Mouse (Mus musculus): ENCODE data around the gene Kat8.
A peak's percentile ranks its signal among the peaks of the same experiment; 100 is the strongest.

The Kat8 gene

DNA sequence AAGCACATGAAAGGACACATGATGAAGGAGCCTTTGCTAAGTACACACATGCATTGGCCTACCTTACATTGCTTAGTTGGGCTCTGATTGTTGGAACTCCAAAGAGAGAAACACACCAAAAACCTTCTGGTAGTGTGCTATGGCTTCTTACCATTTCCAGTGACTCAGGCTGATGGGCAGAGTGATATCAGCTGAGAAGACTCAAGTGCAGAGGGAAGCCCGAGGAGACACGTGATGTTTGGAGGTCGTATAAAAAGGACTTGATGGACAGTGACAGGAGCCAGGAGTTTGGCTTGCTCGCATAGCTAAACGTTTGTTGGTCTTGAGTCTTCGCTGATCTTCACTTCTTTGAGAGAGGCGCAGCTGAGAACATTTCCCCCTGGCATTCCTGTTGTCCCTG is 14.8 kb upstream of the Kat8 start:
- no peak for DNase-seq (ENCODE audit: low spot score)

DNA sequence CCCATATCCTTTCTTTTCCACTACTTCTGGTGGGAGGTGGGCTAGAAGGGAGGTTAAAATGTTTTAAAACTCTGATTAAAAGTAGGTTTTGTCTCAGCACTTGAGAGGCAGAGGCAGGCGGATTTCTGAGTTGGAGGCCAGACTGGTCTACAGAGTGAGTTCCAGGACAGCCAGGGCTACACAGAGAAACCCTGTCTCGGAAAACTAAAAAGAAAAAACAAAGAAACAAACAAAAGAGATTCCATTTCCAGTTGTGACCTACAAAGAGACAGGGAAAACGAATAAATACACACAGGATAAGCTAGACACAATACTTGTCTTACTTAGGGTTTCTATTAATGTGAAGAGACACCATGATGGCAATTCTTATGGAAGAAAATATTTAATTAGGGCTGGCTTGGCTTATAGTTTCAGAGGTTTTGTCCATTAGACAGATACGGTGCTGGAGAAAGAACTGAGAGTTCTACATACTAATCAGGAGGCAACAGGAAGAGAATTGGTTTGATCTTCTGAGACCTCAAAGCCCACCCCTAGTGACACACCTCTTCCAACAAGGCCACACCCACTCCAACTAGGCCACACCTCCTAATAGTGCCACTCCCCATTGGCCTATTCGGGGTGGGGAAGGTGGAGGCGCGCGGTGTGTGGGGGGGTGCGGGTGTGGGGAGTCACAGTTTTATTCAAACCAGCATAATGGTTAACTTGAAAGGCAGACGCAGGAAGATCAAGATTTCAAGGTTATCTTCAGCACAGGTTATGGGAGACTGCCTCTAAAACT is 13.9 kb upstream of the Kat8 start:
- peak; percentile 75 for DNase-seq (ENCODE audit: low spot score)

DNA sequence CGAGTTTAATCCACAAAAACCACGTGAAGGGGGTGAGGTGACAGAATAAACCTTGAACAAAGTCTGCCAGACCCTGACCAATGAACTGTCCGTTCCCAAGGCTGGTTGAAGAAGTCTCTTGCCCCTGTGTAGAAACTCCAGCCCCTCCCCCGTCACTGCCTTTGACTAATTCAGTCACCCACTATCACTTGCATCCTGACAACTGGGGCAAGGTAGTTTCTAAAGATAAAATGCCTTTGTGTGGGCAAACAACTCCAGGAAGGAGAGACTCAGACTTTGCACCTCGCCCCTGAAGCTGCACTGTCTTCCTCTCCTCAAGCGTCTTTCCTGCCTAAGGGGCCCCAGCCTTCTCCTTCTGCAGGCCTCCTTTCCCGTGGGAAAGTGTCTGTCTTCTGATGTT is 12.3 kb upstream of the Kat8 start:
- DNase-seq (ENCODE audit: low spot score), result peak; percentile 90

DNA sequence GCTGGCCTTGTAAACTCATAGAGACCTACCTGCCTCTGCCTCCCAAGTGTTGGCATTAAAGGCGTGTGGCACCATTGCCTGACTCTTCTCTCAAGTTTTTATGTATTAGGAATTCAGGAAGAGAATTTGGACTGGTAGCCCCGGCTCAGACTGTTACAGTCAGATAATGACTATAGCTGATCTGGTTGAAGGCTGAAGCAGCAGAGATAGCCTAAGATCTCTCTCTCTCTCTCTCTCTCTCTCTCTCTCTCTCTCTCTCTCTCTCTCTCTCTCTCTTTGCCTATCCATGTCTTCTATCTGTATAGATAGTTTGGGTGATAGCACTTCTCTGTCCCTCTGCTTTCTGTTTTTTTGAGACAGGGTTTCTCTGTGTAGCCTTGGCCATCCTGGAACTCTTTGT is 10.5 kb upstream of the Kat8 start:
- DNase-seq (ENCODE audit: low spot score), result no peak

GRCm38 (mm10) chr7:127903971-127904796 is 8.1 kb upstream of the Kat8 start, which contains the start of gene Bckdk:
TSS of gene Bckdk (plus strand) at chr7:127904082.
- peak; percentile 85 for DNase-seq (ENCODE audit: low spot score)

DNA sequence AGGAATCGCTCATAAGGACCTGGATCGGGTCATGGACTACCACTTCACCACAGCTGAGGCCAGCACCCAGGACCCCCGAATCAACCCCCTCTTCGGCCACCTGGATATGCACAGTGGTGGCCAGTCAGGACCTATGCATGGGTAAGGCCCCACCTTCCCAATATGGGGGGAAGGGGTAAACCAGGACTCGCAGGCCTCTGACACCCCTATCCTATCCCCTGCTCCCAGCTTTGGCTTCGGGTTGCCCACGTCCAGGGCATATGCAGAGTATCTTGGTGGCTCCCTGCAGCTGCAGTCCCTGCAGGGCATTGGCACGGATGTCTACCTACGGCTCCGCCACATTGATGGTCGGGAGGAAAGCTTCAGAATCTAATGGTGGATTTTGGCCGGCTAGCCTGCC is 4.4 kb upstream of the Kat8 start:
- no peak for DNase-seq (ENCODE audit: low spot score)

- peak; percentile 22 for DNase-seq (ENCODE audit: low spot score)
Measured at GRCm38 (mm10) chr7:127908656-127909055, 3.7 kb upstream of the Kat8 start.

DNA sequence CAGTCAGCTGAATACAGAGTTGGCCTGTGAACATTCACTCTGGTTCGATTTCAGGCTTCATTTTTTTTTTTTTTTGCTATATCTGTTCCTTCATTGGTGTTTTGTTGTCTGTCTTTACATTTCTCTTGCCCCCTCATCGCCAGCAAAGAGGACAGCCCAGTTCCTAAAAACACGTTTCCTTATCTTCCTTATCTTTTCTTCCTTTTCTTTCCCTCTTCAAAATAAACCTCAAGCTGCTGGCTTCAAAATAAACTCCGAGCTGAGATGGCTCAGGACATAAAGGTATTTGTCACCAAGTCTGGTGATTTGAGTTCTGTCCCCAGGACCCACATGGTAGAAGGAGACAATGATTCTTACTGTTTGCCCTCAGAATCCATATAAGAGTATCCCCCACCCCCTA is 622 bp downstream of the Kat8 start:
- DNase-seq (ENCODE audit: low spot score), result no peak

DNA sequence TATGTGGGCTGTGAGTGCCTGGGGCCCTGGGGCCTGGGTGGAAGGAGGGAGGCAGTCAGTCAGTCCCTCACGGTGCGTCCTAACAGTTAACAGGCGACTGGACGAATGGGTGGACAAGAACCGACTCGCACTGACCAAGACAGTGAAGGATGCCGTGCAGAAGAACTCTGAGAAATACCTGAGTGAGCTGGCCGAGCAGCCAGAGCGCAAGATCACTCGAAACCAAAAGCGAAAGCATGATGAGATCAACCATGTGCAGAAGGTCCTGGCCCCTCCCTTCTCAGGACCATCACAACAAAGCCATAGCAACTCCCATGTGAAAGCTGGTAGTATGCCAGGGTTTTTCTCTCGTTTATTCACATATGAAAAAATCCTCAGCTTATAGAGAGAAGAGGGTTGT is 3.0 kb downstream of the Kat8 start:
- DNase-seq (ENCODE audit: low spot score), result no peak

DNA sequence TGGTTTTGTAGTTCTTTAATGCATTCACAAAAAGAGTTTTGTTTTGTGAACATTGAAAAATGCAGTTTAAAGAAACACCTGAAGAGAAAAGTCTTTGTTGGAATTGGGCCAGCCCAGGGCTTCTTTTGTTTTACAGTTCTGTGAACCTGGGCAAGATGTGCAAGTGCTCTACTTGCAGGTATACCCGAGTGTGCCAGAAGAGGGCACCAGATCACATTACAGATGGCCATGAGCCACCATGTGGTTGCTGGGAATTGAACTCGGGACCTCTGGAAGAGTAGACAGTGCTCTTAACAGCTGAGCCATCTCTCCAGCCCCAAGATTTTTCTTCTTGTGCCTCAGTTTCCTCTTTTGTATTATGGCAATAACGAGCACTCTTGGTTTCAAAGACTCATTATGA is 5.9 kb downstream of the Kat8 start:
- no peak for DNase-seq (ENCODE audit: low spot score)

- no peak for DNase-seq (ENCODE audit: low spot score)
Measured at GRCm38 (mm10) chr7:127919290-127919689, 7.0 kb downstream of the Kat8 start.

GRCm38 (mm10) chr7:127921516-127921915 is 9.2 kb downstream of the Kat8 start:
- DNase-seq (ENCODE audit: low spot score), result no peak

DNA sequence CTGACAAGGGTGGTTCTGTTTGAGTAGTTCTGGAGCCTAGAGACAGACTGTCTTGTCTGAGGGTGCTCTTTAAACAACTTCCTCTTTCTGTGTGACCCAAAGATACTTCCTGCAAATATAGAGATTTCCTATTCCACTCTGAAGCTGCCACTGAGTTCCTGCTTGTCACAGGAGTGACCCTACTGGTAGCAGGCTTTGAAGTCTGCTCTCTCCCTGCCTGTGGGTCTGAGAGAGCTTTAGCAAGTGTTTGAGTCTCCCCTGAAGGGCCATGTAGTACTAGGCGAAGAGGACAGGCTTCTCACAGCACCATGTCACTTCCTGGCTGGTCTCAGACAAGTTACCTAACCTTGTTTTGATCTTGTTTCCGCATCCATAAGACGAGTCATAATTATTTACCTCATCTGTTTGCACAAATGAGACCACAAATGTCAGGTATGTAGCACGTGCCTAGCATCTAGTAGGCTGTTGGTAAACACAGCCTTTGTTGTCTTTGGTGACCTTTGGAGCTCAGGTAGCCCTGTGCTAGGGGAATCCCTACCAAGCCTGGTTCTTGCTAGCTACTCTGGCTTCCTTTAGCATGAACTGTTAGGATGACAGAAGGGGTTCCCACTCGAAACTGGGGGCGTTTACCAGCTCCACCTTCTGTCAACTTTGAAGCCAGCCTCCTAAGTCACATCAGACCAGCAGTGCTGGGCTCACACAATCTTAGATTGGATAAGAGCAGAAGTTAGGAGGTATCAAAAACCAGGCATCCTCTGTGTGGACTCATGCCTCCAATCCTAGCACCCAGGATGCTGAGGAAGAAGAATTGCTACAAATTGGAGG is 10.3 kb downstream of the Kat8 start:
- DNase-seq (ENCODE audit: low spot score), result peak; percentile 45

DNA sequence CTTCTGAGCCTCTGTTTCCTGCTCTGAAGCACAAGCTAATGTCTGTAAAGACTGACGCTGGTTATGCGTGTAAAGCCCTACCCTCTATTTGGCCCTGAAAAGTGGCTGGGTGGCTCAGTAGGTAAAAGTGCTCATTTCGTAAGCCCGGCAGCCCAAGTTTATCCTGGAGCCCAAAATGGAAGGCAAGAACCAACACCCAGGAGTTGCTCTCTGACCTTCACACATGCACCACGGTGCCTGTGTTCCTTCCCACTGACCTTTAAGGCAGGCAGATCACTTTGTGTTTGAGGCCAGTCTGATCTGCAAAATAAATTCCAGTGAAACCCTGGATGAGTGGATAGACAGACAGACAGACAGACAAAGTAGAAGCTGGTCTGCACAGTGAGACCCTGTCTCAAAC is 11.4 kb downstream of the Kat8 start:
- DNase-seq (ENCODE audit: low spot score), result no peak

DNA sequence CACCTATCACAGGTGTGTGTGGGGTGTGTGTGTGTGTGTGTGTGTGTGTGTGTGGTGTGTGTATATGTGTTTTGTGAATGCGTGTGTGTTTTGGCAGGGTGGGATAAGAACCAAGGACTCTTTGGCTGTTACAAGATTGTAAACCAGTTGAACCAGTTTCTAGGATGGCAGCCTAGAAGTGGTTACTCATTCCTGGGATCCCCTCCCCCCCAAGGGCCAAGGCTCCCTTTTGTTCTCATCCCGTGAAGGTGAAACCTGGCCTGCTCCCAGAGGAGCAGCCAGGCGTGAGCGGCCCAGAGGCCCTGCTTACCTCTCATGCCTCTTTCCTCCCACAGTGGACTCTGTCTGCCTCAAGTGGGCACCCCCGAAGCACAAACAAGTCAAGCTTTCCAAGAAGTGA is 12.9 kb downstream of the Kat8 start:
- DNase-seq (ENCODE audit: low spot score), result no peak

GRCm38 (mm10) chr7:127926066-127926465 is 13.8 kb downstream of the Kat8 start:
- no peak for DNase-seq (ENCODE audit: low spot score)

- peak; percentile 85 for DNase-seq (ENCODE audit: low spot score)
Measured at GRCm38 (mm10) chr7:127926846-127927245, 14.5 kb downstream of the Kat8 start.

DNA sequence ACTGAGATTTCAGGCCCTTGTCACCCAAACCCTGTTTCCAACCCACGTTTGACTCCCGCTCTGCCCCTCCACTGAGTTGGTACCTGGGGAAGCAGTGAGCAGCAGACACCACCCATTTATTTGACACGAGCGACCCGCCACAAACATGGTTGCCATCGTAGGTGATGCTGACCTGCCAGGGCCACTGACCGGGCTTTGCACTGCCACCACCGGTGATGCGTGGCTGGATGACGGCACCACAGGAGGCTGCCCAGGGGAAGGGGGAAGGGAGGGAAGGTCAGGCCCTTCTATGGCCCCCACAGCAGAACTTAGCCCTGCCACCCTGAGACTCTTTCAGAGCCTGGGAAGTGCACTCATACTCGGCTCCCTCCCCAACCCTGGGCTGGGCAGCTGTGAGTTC is 15.4 kb downstream of the Kat8 start:
- no peak for DNase-seq (ENCODE audit: low spot score)

- DNase-seq (ENCODE audit: low spot score), result no peak
Measured at GRCm38 (mm10) chr7:127928596-127928995, 16.3 kb downstream of the Kat8 start.

DNA sequence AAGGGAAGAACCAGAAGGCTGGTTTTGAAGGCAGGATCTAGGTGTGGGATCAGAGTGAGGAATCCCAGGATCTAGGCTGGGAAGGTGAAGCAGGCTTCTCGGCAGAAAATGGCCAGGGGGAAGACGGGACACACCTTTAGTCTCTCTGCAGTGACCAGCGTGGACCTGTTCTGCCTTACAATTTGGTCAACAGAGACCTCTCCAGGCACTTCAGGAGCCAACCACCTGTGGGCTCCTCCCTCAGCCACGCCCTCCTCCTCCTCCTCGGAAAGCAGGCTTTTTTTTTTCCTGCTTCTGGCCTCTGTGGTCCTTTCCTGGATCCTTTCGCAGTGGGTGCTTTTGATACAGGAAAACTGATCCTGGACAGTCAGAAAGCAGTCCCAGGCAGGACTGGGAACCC is 17.6 kb downstream of the Kat8 start, which contains the start of gene Prss8:
TSS of gene Prss8 (minus strand) at position 182 of the 400 bp plus-strand sequence.
- DNase-seq (ENCODE audit: low spot score), result peak; percentile 85

DNA sequence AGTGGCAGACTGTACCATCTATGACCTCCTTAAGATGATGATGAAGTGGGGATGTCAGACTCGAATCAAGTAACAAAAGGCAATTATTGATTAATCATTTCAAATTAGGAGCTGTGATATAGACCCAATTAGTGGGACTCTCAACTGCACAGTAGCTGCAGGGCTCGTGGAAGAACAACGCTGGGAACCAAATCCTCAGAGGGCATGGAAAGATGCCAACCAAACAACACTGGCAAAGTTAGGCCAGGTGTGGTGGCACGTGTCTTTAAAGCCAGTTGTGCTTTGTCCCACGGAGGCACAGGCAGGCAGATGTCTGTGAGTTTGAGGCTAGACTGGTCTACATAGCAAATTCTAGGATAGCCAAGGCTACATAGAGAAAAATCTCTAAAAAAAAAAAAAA is 18.3 kb downstream of the Kat8 start:
- no peak for DNase-seq (ENCODE audit: low spot score)

DNA sequence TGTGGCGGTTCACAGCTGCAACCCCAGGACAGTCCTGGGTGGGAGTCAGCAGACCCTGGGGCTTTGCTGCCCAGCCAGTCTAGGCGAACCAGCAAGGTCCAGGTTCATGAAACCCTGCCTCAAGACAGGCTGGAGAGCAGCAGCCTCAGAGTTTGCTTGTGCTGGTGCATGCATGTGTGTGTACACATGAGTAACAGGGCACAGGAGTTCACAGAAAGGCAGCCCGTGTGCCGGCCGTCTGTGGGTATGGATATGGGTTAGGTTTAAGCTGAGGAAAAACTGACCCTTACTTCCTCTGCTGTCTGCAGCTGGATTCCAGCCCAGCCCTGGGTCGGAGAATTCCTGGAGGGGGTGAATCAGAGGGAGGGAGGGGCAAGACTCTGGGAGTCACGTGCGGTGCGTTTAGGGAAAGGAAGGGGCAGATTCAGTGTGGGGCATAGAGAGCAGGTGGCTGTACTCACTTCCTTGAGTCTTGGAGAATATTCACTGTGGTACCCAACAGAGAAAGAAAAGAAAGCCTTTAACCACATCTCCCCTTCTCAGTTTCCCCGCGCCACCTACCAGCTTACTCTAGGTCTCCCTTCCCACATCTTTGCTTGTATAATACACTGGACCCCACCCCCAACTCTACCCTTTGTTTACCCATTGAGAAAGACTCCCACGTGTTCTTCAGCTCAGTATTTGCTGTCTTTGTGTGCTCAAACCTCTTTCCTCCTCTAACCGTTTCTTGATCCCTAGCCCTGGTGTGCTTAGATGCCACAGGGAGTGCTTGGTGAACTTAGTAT is 19.2 kb downstream of the Kat8 start:
- peak; percentile 88 for DNase-seq (ENCODE audit: low spot score)
